Mouse (Mus musculus) MEL (cell line): ENCODE measurements around the gene Krt77.

ENCODE experiments used
- CTCF ChIP-seq, 3 experiments: IDR thresholded peaks in 2 of 3; conservative IDR thresholded peaks in 1 of 3; 2 replicates each; pipeline ENCODE4 v1.5.1; 2011 to 2012; ENCODE audit warnings: low read length in 3 of 3, low read depth in 2 of 3, mild to moderate bottlenecking in 2 of 3, improper control_type of control experiment in 1 of 3, inconsistent platforms in 1 of 3, mixed read lengths in 1 of 3, moderate library complexity in 1 of 3; ENCODE audit not compliant: control insufficient read depth in 1 of 3, insufficient read depth in 1 of 3, poor library complexity in 1 of 3, severe bottlenecking in 1 of 3
- ELF1 ChIP-seq: IDR thresholded peaks from 2 replicates; pipeline ENCODE4 v1.6.1; 2014; ENCODE audit warnings: low read depth, mild to moderate bottlenecking, inconsistent platforms, low read length, improper control_type of control experiment, moderate library complexity
- EP300 ChIP-seq, 2 experiments: IDR thresholded peaks; 2 replicates each; pipeline ENCODE4 v1.6.1; 2011; ENCODE audit warnings: improper control_type of control experiment in 2 of 2, low read length in 2 of 2, low read depth in 1 of 2, mild to moderate bottlenecking in 1 of 2
- MAX ChIP-seq: IDR thresholded peaks from 2 replicates; pipeline ENCODE4 v1.6.1; 2011; ENCODE audit warnings: low read length, improper control_type of control experiment
- POLR2A ChIP-seq, 2 experiments: IDR thresholded peaks; 2 replicates each; pipeline ENCODE4 v1.6.1; 2011 to 2012; ENCODE audit warnings: low read length in 2 of 2, mild to moderate bottlenecking in 2 of 2, control low read depth in 1 of 2, improper control_type of control experiment in 1 of 2, low read depth in 1 of 2, moderate library complexity in 1 of 2; ENCODE audit not compliant: control insufficient read depth in 1 of 2, insufficient read depth in 1 of 2, poor library complexity in 1 of 2
- TBP ChIP-seq: IDR thresholded peaks from 2 replicates; pipeline ENCODE4 v1.8.0; 2011; ENCODE audit warnings: low read depth, low read length, improper control_type of control experiment
- TCF12 ChIP-seq: IDR thresholded peaks from 2 replicates; pipeline ENCODE4 v1.6.1; 2014; ENCODE audit warnings: low read depth, mild to moderate bottlenecking, inconsistent platforms, low read length, improper control_type of control experiment, moderate library complexity
- USF1 ChIP-seq: IDR thresholded peaks from 2 replicates; pipeline ENCODE4 v1.6.1; 2014; ENCODE audit warnings: low read depth, mild to moderate bottlenecking, inconsistent platforms, low read length, improper control_type of control experiment, moderate library complexity
- USF2 ChIP-seq, 2 experiments: IDR thresholded peaks; 2 replicates each; pipeline ENCODE4 v1.6.1; 2011 to 2012; ENCODE audit warnings: improper control_type of control experiment in 2 of 2, low read length in 2 of 2, borderline replicate concordance in 1 of 2, inconsistent platforms in 1 of 2, low read depth in 1 of 2, mild to moderate bottlenecking in 1 of 2; ENCODE audit not compliant: insufficient read depth in 1 of 2

GRCm38 (mm10) chr15:101817875-101818274, 51.6 kb downstream of the Krt77 start, which contains the start of gene Krt2:
- no peak for TF ChIP-seq POLR2A (IDR thresholded peaks at IDR 0.05; ENCODE audit: control insufficient read depth in 1 of 2, insufficient read depth in 1 of 2, low read depth in 1 of 2, low read length in 2 of 2, poor library complexity in 1 of 2)
- no peak for TF ChIP-seq CTCF (IDR thresholded peaks at IDR 0.05 in 2 of 3, conservative IDR thresholded peaks at IDR 0.05 in 1 of 3; ENCODE audit: control insufficient read depth in 1 of 3, insufficient read depth in 1 of 3, low read depth in 2 of 3, low read length in 3 of 3, poor library complexity in 1 of 3, severe bottlenecking in 1 of 3)
- TF ChIP-seq ELF1 = no peak
- no peak for TF ChIP-seq USF1
- no peak for TF ChIP-seq USF2 (IDR thresholded peaks at IDR 0.05; ENCODE audit: borderline replicate concordance in 1 of 2, insufficient read depth in 1 of 2, low read depth in 1 of 2, low read length in 2 of 2)
- no peak for TF ChIP-seq TCF12
- TF ChIP-seq TBP = no peak
- no peak for TF ChIP-seq MAX
- no peak for TF ChIP-seq EP300 (IDR thresholded peaks at IDR 0.05; ENCODE audit: low read depth in 1 of 2, low read length in 2 of 2)
